ENCODE assay signal across 8 mouse cellular contexts in the genomic region with DNA sequence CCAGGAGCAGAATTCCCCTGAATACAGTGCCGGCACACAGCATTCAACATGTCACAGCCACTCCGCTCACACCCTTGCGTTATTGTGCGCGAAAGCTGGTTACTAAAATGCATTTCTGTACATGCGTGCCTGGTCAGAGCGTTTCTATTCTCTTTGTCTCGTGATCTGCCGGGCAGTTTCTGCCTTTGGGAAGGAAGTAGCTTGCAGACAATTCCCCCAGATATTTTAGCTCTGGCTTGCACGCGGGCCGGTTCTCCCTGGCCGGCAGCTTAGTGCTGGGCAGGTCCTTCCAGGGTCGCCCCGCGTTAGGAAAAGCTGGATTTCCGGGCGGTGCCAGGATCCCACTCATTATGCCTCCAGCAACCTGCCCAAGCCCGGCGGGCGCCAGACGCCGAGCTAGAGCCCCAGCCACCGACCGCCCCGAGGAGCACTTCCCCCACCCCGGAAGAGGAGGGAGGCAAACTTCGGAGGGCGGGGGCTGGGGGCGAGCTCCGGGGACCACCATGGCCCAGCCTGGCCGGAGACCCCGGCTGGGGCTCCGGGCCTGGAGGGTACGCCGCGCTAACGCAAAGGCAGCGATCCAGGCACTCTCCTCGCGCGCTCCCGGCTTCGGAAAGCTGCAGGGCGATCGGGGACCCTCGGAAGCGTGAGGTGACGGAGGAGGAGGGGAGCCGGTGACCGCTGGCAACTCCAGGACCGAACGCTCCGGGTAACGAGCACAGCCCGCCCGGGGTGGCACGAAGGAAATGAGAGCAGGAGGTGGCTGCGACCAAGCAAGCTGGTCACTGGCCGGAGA. TPM values are rescaled to one million over a fixed set of nuclear protein-coding genes. Genes with fewer than 3 reads are reported as not detected.
DNase-seq lines count a peak whose midpoint lies in the region; ATAC-seq and TF ChIP-seq lines count a peak whose summit lies in the region.

No protein-coding gene starts in this region.

- in situ Hi-C loops in CH12.LX (cut with MboI; ENCODE audit: low pct_ligation_motif_present, low pct_unique_long_range_greater_than_20kb, low sequenced_read_pairs) = no loop called here

- peak; percentile 44 for DNase-seq in CH12.LX (ENCODE audit: extremely low read depth)
- peak; percentile 47 for DNase-seq in adrenal gland, adult 8-10 months
- DNase-seq in kidney, postnatal 25 days = peak; percentile 53 to 78
- DNase-seq in lung, postnatal 14 days = peak; percentile 63
- peak; percentile 52 to 61 for DNase-seq in right cerebral cortex, adult 2 months (ENCODE audit: low spot score in 2 of 2)
- peak; percentile 70 for DNase-seq in yolk sac, embryonic 10.5 days (ENCODE audit: low spot score)

- peaks cover 3% of the 10 kb centered on the region for H3K9me3 ChIP-seq in CH12.LX (replicated peaks; ENCODE audit: low read length)
- H3K9me3 ChIP-seq in embryonic facial prominence, embryonic 13.5 days = no peaks in the 10 kb centered on the region
- no peaks in the 10 kb centered on the region for H3K9me3 ChIP-seq in heart, embryonic 14.5 days (ENCODE audit: control insufficient read depth, low read length)

- dilution Hi-C loops in CH12.LX (cut with MboI; ENCODE audit: extremely low pct_ligation_motif_present, extremely low pct_unique_long_range_greater_than_20kb, low sequenced_read_pairs) = no loop called here

- peaks cover 0 to 16% of the 10 kb centered on the region in 2 experiments for H3K36me3 ChIP-seq in CH12.LX (replicated peaks in 1 of 2; ENCODE audit: control insufficient read depth in 1 of 2, insufficient read depth in 1 of 2, low read length in 1 of 2)
- H3K36me3 ChIP-seq in embryonic facial prominence, embryonic 13.5 days = no peaks in the 10 kb centered on the region
- no peaks in the 10 kb centered on the region for H3K36me3 ChIP-seq in heart, embryonic 14.5 days (ENCODE audit: control insufficient read depth, insufficient read depth, low read length)

- H3K27me3 ChIP-seq in CH12.LX (replicated peaks) = no peaks in the 10 kb centered on the region
- no peaks in the 10 kb centered on the region for H3K27me3 ChIP-seq in embryonic facial prominence, embryonic 13.5 days
- no peaks in the 10 kb centered on the region for H3K27me3 ChIP-seq in heart, embryonic 14.5 days (ENCODE audit: control insufficient read depth, insufficient read depth, low read length)

- H3K9ac ChIP-seq in CH12.LX (ENCODE audit: insufficient read depth, low read depth) = peak overlapping the region; percentile 49
- H3K9ac ChIP-seq in embryonic facial prominence, embryonic 13.5 days = peak overlapping the region; percentile 91
- H3K9ac ChIP-seq in heart, embryonic 14.5 days (ENCODE audit: low read length) = peak overlapping the region; percentile 97

- H3K4me2 ChIP-seq in CH12.LX (ENCODE audit: insufficient read depth, low read depth, poor library complexity, severe bottlenecking) = peak overlapping the region; percentile 81
- peak overlapping the region; percentile 85 for H3K4me2 ChIP-seq in embryonic facial prominence, embryonic 13.5 days
- peak overlapping the region; percentile 81 for H3K4me2 ChIP-seq in heart, embryonic 14.5 days (ENCODE audit: low read length)

- H3K27ac ChIP-seq in CH12.LX (ENCODE audit: insufficient read depth, low read depth) = peak overlapping the region; percentile 81
- peak overlapping the region; percentile 95 for H3K27ac ChIP-seq in embryonic facial prominence, embryonic 13.5 days
- H3K27ac ChIP-seq in heart, embryonic 14.5 days (replicated peaks in 1 of 2; ENCODE audit: control insufficient read depth in 1 of 2, insufficient read depth in 1 of 2, low read depth in 2 of 2, low read length in 2 of 2) = peak overlapping the region; percentile 85 to 95

- peak; percentile 8; the same call in 1 of the 2 replicates for ATAC-seq in embryonic facial prominence, embryonic 13.5 days (ENCODE audit: insufficient number of reproducible peaks, insufficient read depth, low FRiP score, low TSS enrichment, low read depth)
- peak; percentile 24 for ATAC-seq in heart, embryonic 14.5 days (ENCODE audit: insufficient number of reproducible peaks, insufficient read depth, low FRiP score, low read depth)

- peaks cover 15 to 44% of the 10 kb centered on the region in 2 experiments for H3K4me1 ChIP-seq in CH12.LX (ENCODE audit: control insufficient read depth in 1 of 2, insufficient read depth in 2 of 2)
- H3K4me1 ChIP-seq in embryonic facial prominence, embryonic 13.5 days = peaks cover 46% of the 10 kb centered on the region
- H3K4me1 ChIP-seq in heart, embryonic 14.5 days (ENCODE audit: control insufficient read depth in 2 of 2, insufficient read depth in 2 of 2, low read length in 2 of 2) = peaks cover 16 to 43% of the 10 kb centered on the region in 2 experiments

- TF ChIP-seq RAD21 in CH12.LX (IDR thresholded peaks at IDR 0.05; ENCODE audit: low read depth, low read length) = no peak

- no peak for TF ChIP-seq EP300 in CH12.LX (IDR thresholded peaks at IDR 0.05; ENCODE audit: low read length)

- H3K79me2 ChIP-seq in CH12.LX (replicated peaks; ENCODE audit: control insufficient read depth, extremely low read depth, insufficient read depth, poor library complexity, severe bottlenecking) = peaks cover 29% of the 10 kb centered on the region

- TF ChIP-seq CTCF in CH12.LX (conservative IDR thresholded peaks at IDR 0.05 in 1 of 2, IDR thresholded peaks at IDR 0.05 in 1 of 2; ENCODE audit: low read depth in 2 of 2, low read length in 2 of 2) = no peak

- TF ChIP-seq POLR2A in CH12.LX (IDR thresholded peaks at IDR 0.05; ENCODE audit: low read depth, low read length) = peak; percentile 43; the same call in 1 of the 2 replicates

- WGBS in embryonic facial prominence, embryonic 13.5 days = under 1% methylated on average over 60 of the region's 60 CpGs
- WGBS in heart, embryonic 14.5 days = under 1% methylated on average over 49 of the region's 60 CpGs

- peak overlapping the region; percentile 71 to 98 (median 96) for H3K4me3 ChIP-seq in CH12.LX (replicated peaks in 1 of 3; ENCODE audit: low read depth in 2 of 3, low read length in 2 of 3, poor library complexity in 1 of 3)
- peak overlapping the region; percentile 91 for H3K4me3 ChIP-seq in embryonic facial prominence, embryonic 13.5 days
- peak overlapping the region; percentile 78 to 99 for H3K4me3 ChIP-seq in heart, embryonic 14.5 days (ENCODE audit: control insufficient read depth in 1 of 2, insufficient read depth in 1 of 2, low read depth in 1 of 2, low read length in 2 of 2)

TF ChIP-seq in CH12.LX, 34 proteins besides CTCF, POLR2A, EP300 and RAD21 (continues in another document):
- TF ChIP-seq NELFE (IDR thresholded peaks at IDR 0.05; ENCODE audit: low read depth, low read length) (peak; percentile 18; the same call in 1 of the 2 replicates), ZKSCAN1 (IDR thresholded peaks at IDR 0.05; ENCODE audit: borderline replicate concordance, low read depth, low read length) (no peak), ELF1 (IDR thresholded peaks at IDR 0.05; ENCODE audit: low read depth, low read length) (peak; percentile 78), ZNF384 (IDR thresholded peaks at IDR 0.05; ENCODE audit: low read depth, low read length) (no peak), MAX (IDR thresholded peaks at IDR 0.05; ENCODE audit: low read length) (no peak; the same call in 1 of the 2 replicates), JUN (IDR thresholded peaks at IDR 0.05; ENCODE audit: insufficient read depth, low read depth, low read length) (no peak), MAZ (IDR thresholded peaks at IDR 0.05; ENCODE audit: low read depth, low read length) (no peak), UBTF (IDR thresholded peaks at IDR 0.05; ENCODE audit: low read depth, low read length) (peak; percentile 78; the same call in 1 of the 2 replicates), MYC (IDR thresholded peaks at IDR 0.05; ENCODE audit: low read depth, low read length) (no peak), TBP (conservative IDR thresholded peaks at IDR 0.05; ENCODE audit: low read depth, low read length) (no peak), SIN3A (IDR thresholded peaks at IDR 0.05; ENCODE audit: low read length) (peak; percentile 23), MAFK (IDR thresholded peaks at IDR 0.05; ENCODE audit: insufficient replicate concordance, low read length) (no peak), JUND (conservative IDR thresholded peaks at IDR 0.05; ENCODE audit: low read depth, low read length) (no peak), USF1 (IDR thresholded peaks at IDR 0.05; ENCODE audit: low read depth, low read length) (no peak), HCFC1 (IDR thresholded peaks at IDR 0.05; ENCODE audit: low read depth, low read length) (no peak), E2F4 (IDR thresholded peaks at IDR 0.05; ENCODE audit: insufficient replicate concordance, low read depth, low read length) (no peak), ZMIZ1 (IDR thresholded peaks at IDR 0.05; ENCODE audit: low read depth, low read length) (no peak), MEF2A (IDR thresholded peaks at IDR 0.05; ENCODE audit: borderline replicate concordance, low read depth, low read length) (no peak), POLR2AphosphoS2 (IDR thresholded peaks at IDR 0.05; ENCODE audit: low read depth, low read length) (no peak), SMC3 (IDR thresholded peaks at IDR 0.05; ENCODE audit: low read depth, low read length) (no peak), GABPA (IDR thresholded peaks at IDR 0.05; ENCODE audit: insufficient replicate concordance, low read depth, low read length) (no peak), MXI1 (IDR thresholded peaks at IDR 0.05; ENCODE audit: low read depth, low read length) (no peak; the same call in 1 of the 2 replicates), CHD2 (IDR thresholded peaks at IDR 0.05; ENCODE audit: low read length) (peak; percentile 14; the same call in 1 of the 2 replicates), TCF12 (IDR thresholded peaks at IDR 0.05; ENCODE audit: low read depth, low read length) (no peak), NRF1 (IDR thresholded peaks at IDR 0.05; ENCODE audit: low read depth, low read length) (no peak), USF2 (conservative IDR thresholded peaks at IDR 0.05; ENCODE audit: low read depth, low read length) (no peak), IRF4 (IDR thresholded peaks at IDR 0.05; ENCODE audit: low read depth, low read length) (no peak), RCOR1 (conservative IDR thresholded peaks at IDR 0.05; ENCODE audit: low read depth, low read length) (no peak), BHLHE40 (IDR thresholded peaks at IDR 0.05; ENCODE audit: low read depth, low read length) (peak; percentile 71)

RNA-seq across cellular contexts. Expression of a gene that starts 0.8 kb away (rescaled TPM):
- 17.0 and 17.5 TPM in 2 replicates for total RNA-seq in CH12.LX (2012; rRNA removed)
- 20.2 and 21.0 TPM in 2 replicates for total RNA-seq in CH12.LX (2014; rRNA removed)
- polyA plus RNA-seq in CH12.LX (2012; ENCODE audit: insufficient read length, low read depth) = 19.3 and 20.9 TPM in 2 replicates
- 100 to 1,000 TPM in 1 of 4 experiments, 10 to 100 TPM in 3; 52.9 to 103 (median 87.4) TPM for total RNA-seq in adrenal gland, adult 8-10 months (2022)
- 38.8 and 45.0 TPM in 2 replicates for polyA plus RNA-seq in embryonic facial prominence, embryonic 13.5 days (2015; fragmentation: Nextera tagmentation; extraction: Ambion mirVana)
- polyA plus RNA-seq in heart, embryonic 14.5 days (2014; fragmentation: Nextera tagmentation; extraction: Ambion mirVana) = 23.2 and 26.2 TPM in 2 replicates

Comparison
In these comparisons a context has a peak if more than half of its experiments do, and no peak if none do; other contexts are left out.
1. Peak in every context shown above with its lines: DNase-seq, ATAC-seq, H3K4me3 ChIP-seq and H3K27ac ChIP-seq.